Mouse (Mus musculus) kidney, postnatal 25 days (tissue): ENCODE data around the gene Gmfg.

Experiments
- DNase-seq, 2 experiments: peaks; one replicate each; pipeline ENCODE4 v3.0.0; 2021; ENCODE audit warnings: mixed read lengths in 2 of 2

Gmfg gene

GRCm38 (mm10) chr7:28438771-28439170, 1.5 kb downstream of the Gmfg start:
- DNase-seq = no peak

GRCm38 (mm10) chr7:28440739-28441138, 3.5 kb downstream of the Gmfg start:
- DNase-seq = peak; percentile 37 to 67

GRCm38 (mm10) chr7:28441776-28442485, 4.7 kb downstream of the Gmfg start:
- DNase-seq = no peak

GRCm38 (mm10) chr7:28442688-28443087, 5.4 kb downstream of the Gmfg start:
- DNase-seq = no peak

GRCm38 (mm10) chr7:28444344-28444974, 7.2 kb downstream of the Gmfg start:
- no peak for DNase-seq

GRCm38 (mm10) chr7:28446446-28446845, 9.2 kb downstream of the Gmfg start:
- peak; percentile 74 to 85 for DNase-seq

GRCm38 (mm10) chr7:28447101-28447830, 10.0 kb downstream of the Gmfg start:
- DNase-seq = peak; percentile 38 to 69

- no peak for DNase-seq
Observed at GRCm38 (mm10) chr7:28447865-28448820, 10.9 kb downstream of the Gmfg start.

- no peak for DNase-seq
Observed at GRCm38 (mm10) chr7:28451531-28452360, 14.5 kb downstream of the Gmfg start, which contains the start of gene Lrfn1. Gene Lrfn1 (plus strand): TSS chr7:28451980.

- no peak for DNase-seq
Observed at GRCm38 (mm10) chr7:28452361-28453005, 15.2 kb downstream of the Gmfg start.

GRCm38 (mm10) chr7:28460361-28460760, 23.1 kb downstream of the Gmfg start:
- DNase-seq = no peak

GRCm38 (mm10) chr7:28462769-28463168, 25.5 kb downstream of the Gmfg start:
- no peak for DNase-seq

GRCm38 (mm10) chr7:28464416-28465212, 27.4 kb downstream of the Gmfg start:
- DNase-seq = peak; percentile 78 to 91

- DNase-seq = no peak
Observed at GRCm38 (mm10) chr7:28466721-28467212, 29.5 kb downstream of the Gmfg start.

GRCm38 (mm10) chr7:28467213-28467751, 30.0 kb downstream of the Gmfg start:
- peak; percentile 74 to 82 for DNase-seq

- DNase-seq = no peak
Observed at GRCm38 (mm10) chr7:28476191-28476590, 38.9 kb downstream of the Gmfg start.

- no peak for DNase-seq
Observed at GRCm38 (mm10) chr7:28477363-28477762, 40.1 kb downstream of the Gmfg start.

- peak in 1 of 2 experiments; percentile 11 for DNase-seq
Observed at GRCm38 (mm10) chr7:28478854-28479253, 41.6 kb downstream of the Gmfg start.

- no peak for DNase-seq
Observed at GRCm38 (mm10) chr7:28482854-28483253, 45.6 kb downstream of the Gmfg start.

GRCm38 (mm10) chr7:28484192-28484591, 46.9 kb downstream of the Gmfg start:
- DNase-seq = no peak
